Mouse (Mus musculus): ENCODE measurements around the gene Med11.

GRCm38 (mm10) chr11:70441882-70442281 is 9.8 kb upstream of the Med11 start:
- TF ChIP-seq CTCF (IDR thresholded peaks at IDR 0.05; ENCODE audit: low read depth): no peak
- TF ChIP-seq EP300 (optimal IDR thresholded peaks at IDR 0.05): no peak

Data from stomach, postnatal 0 days (tissue).